Mouse (Mus musculus): Measurements from ENCODE around the gene Snx27. TPM values are rescaled to one million over a fixed set of nuclear protein-coding genes. Genes with fewer than 3 reads are reported as not detected.

The Snx27 gene
- polyA plus RNA-seq, 1 experiment from 2014 or later, result 24.7 TPM

DNA sequence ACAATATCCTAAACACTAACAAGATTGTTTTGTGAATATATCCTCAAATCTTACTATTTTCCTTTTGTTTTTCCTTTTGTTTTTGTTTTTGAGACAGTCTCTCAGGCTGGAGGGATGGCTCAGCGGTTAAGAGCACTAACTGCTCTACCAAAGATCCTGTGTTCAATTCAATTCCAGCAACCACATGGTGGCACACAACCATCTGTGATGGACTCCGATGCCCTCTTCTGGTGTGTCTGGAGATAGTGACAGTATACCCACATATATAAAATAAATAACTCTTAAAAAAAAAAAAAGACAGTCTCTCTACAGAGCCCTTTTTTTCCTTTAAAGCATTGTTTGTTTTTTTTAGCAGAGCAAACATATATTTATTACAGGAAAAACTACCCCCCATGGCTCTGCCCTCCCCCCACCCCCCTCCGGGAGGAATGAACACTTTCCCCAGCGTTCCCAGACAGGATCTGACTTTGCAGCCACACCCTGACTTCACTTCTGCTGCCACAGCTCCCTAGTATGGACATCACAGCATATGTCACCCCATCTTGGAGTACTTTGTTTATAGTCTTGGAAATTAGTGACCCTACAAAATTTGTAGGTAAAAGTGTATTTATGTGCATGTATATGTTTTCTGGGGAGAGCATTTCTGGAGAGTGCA is 18.0 kb downstream of the Snx27 start:
- no peak for ATAC-seq (replicated peaks; ENCODE audit: low FRiP score)
- peaks cover 2% of the 10 kb centered on the region; the same call in 1 of the 2 replicates for H3K4me1 ChIP-seq (replicated peaks; ENCODE audit: control insufficient read depth, insufficient read depth, low read length)
- no peaks in the 10 kb centered on the region for H3K27me3 ChIP-seq (replicated peaks; ENCODE audit: control insufficient read depth, insufficient read depth, low read length)
- no peak overlapping the region for H3K4me3 ChIP-seq (ENCODE audit: low read depth, low read length)
- WGBS, result 75% methylated on average over 4 of the region's 4 CpGs
- H3K36me3 ChIP-seq (ENCODE audit: control insufficient read depth, insufficient read depth, low read length), result peaks cover 2% of the 10 kb centered on the region; the same call in 1 of the 2 replicates
- no peak overlapping the region for H3K9ac ChIP-seq (ENCODE audit: low read depth, low read length)
- no peak overlapping the region for H3K4me2 ChIP-seq
- no peak overlapping the region for H3K27ac ChIP-seq (ENCODE audit: low read depth, low read length)
- H3K9me3 ChIP-seq (ENCODE audit: control insufficient read depth, low read length), result no peaks in the 10 kb centered on the region
- DNase-seq (ENCODE audit: low spot score), result no peak

DNA sequence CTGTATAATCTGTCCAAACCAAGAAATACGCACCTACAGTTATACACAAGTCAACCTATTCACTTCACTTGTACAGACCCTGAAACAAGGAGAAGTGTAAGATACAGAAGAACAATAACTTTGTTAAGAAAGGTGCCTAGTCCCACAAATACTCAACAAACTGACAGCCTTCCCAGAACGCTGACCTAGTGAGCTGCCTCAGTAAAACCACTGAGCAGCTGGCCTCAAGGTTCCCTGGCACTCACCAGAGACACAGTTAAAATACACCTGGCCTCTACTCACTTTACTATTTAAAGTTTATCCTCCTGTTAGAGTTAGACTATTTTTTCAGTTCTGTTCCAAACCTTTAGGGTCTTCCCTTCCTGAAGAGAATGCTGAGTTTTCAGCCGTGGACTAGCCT is 19.4 kb downstream of the Snx27 start:
- Histone ChIP-seq H3K4me1 (replicated peaks; ENCODE audit: control insufficient read depth, insufficient read depth, low read length) (peaks cover 2% of the 10 kb centered on the region; the same call in 1 of the 2 replicates), H3K36me3 (ENCODE audit: control insufficient read depth, insufficient read depth, low read length) (peaks cover 8% of the 10 kb centered on the region; the same call in 1 of the 2 replicates), H3K9me3 (ENCODE audit: control insufficient read depth, low read length) (no peaks in the 10 kb centered on the region), H3K4me2 (no peak overlapping the region), H3K27me3 (replicated peaks; ENCODE audit: control insufficient read depth, insufficient read depth, low read length) (no peaks in the 10 kb centered on the region), H3K9ac (ENCODE audit: low read depth, low read length) (no peak overlapping the region), H3K4me3 (ENCODE audit: low read depth, low read length) (no peak overlapping the region), H3K27ac (ENCODE audit: low read depth, low read length) (no peak overlapping the region)
- ATAC-seq (replicated peaks; ENCODE audit: low FRiP score) (no peak), DNase-seq (ENCODE audit: low spot score) (no peak)
- 71% methylated on average over 3 of the region's 3 CpGs for WGBS

GRCm38 (mm10) chr3:94559931-94560429 is 22.5 kb downstream of the Snx27 start:
- DNase-seq (ENCODE audit: low spot score), result no peak
- H3K27ac ChIP-seq (ENCODE audit: low read depth, low read length), result no peak overlapping the region
- no peaks in the 10 kb centered on the region for H3K9me3 ChIP-seq (ENCODE audit: control insufficient read depth, low read length)
- H3K36me3 ChIP-seq (ENCODE audit: control insufficient read depth, insufficient read depth, low read length), result peaks cover 11% of the 10 kb centered on the region; the same call in 1 of the 2 replicates
- H3K4me3 ChIP-seq (ENCODE audit: low read depth, low read length), result no peak overlapping the region
- no peaks in the 10 kb centered on the region for H3K27me3 ChIP-seq (replicated peaks; ENCODE audit: control insufficient read depth, insufficient read depth, low read length)
- H3K9ac ChIP-seq (ENCODE audit: low read depth, low read length), result no peak overlapping the region
- no peak for ATAC-seq (replicated peaks; ENCODE audit: low FRiP score)
- WGBS, result 80% methylated on average over 5 of the region's 5 CpGs
- H3K4me1 ChIP-seq (replicated peaks; ENCODE audit: control insufficient read depth, insufficient read depth, low read length), result peaks cover 1% of the 10 kb centered on the region; the same call in 1 of the 2 replicates
- no peak overlapping the region for H3K4me2 ChIP-seq

- ATAC-seq (replicated peaks; ENCODE audit: low FRiP score), result no peak
- 71% methylated on average over 2 of the region's 2 CpGs for WGBS
These were observed 33.5 kb downstream of the Snx27 start for GRCm38 (mm10) chr3:94549041-94549440.

GRCm38 (mm10) chr3:94537187-94537586 is 45.3 kb downstream of the Snx27 start:
- Histone ChIP-seq H3K27me3 (replicated peaks; ENCODE audit: control insufficient read depth, insufficient read depth, low read length) (no peaks in the 10 kb centered on the region), H3K27ac (ENCODE audit: low read depth, low read length) (no peak overlapping the region), H3K9ac (ENCODE audit: low read depth, low read length) (no peak overlapping the region), H3K4me2 (no peak overlapping the region), H3K36me3 (ENCODE audit: control insufficient read depth, insufficient read depth, low read length) (no peaks in the 10 kb centered on the region; the same call in 1 of the 2 replicates), H3K4me3 (ENCODE audit: low read depth, low read length) (no peak overlapping the region), H3K9me3 (ENCODE audit: control insufficient read depth, low read length) (no peaks in the 10 kb centered on the region), H3K4me1 (replicated peaks; ENCODE audit: control insufficient read depth, insufficient read depth, low read length) (no peaks in the 10 kb centered on the region)
- no peak for ATAC-seq (replicated peaks; ENCODE audit: low FRiP score)
- DNase-seq (ENCODE audit: low spot score), result no peak
- WGBS, result 92% methylated on average over 3 of the region's 3 CpGs

More at GRCm38 (mm10) chr3:94549041-94549440, 33.5 kb downstream of the Snx27 start:
- no peak overlapping the region for H3K27ac ChIP-seq (ENCODE audit: low read depth, low read length)
- H3K4me3 ChIP-seq (ENCODE audit: low read depth, low read length), result no peak overlapping the region
- H3K4me1 ChIP-seq (replicated peaks; ENCODE audit: control insufficient read depth, insufficient read depth, low read length), result no peaks in the 10 kb centered on the region
- no peaks in the 10 kb centered on the region for H3K27me3 ChIP-seq (replicated peaks; ENCODE audit: control insufficient read depth, insufficient read depth, low read length)
- no peaks in the 10 kb centered on the region for H3K9me3 ChIP-seq (ENCODE audit: control insufficient read depth, low read length)
- DNase-seq (ENCODE audit: low spot score), result no peak
- H3K4me2 ChIP-seq, result no peak overlapping the region
- H3K9ac ChIP-seq (ENCODE audit: low read depth, low read length), result no peak overlapping the region
- H3K36me3 ChIP-seq (ENCODE audit: control insufficient read depth, insufficient read depth, low read length), result no peaks in the 10 kb centered on the region

DNA sequence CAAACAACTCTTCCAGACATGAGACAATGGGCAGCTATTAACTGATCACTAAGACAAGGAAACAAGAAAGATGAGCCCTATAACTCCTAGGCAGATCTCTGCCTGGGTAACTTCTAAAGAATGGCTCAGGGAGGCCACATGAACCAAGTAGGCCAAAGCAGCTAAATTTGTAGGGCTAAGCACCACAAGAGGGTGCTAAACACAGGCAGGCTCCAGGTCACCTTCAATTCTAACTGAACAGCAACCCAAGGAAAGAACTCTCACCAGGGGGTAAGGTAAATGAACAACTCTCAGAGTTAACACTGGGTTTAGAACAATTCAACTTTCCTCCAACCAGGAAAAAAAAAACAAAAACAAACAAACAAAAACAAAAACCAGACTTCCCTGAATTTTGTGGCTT is 48.5 kb downstream of the Snx27 start:
- DNase-seq (ENCODE audit: low spot score) (no peak), ATAC-seq (replicated peaks; ENCODE audit: low FRiP score) (no peak)
- no peak overlapping the region for H3K9ac ChIP-seq (ENCODE audit: low read depth, low read length)
- H3K27me3 ChIP-seq (replicated peaks; ENCODE audit: control insufficient read depth, insufficient read depth, low read length), result no peaks in the 10 kb centered on the region
- H3K4me1 ChIP-seq (replicated peaks; ENCODE audit: control insufficient read depth, insufficient read depth, low read length), result no peaks in the 10 kb centered on the region
- no peaks in the 10 kb centered on the region for H3K9me3 ChIP-seq (ENCODE audit: control insufficient read depth, low read length)
- H3K36me3 ChIP-seq (ENCODE audit: control insufficient read depth, insufficient read depth, low read length), result no peaks in the 10 kb centered on the region; the same call in 1 of the 2 replicates
- H3K4me3 ChIP-seq (ENCODE audit: low read depth, low read length), result no peak overlapping the region
- H3K27ac ChIP-seq (ENCODE audit: low read depth, low read length), result no peak overlapping the region
- H3K4me2 ChIP-seq, result no peak overlapping the region

DNA sequence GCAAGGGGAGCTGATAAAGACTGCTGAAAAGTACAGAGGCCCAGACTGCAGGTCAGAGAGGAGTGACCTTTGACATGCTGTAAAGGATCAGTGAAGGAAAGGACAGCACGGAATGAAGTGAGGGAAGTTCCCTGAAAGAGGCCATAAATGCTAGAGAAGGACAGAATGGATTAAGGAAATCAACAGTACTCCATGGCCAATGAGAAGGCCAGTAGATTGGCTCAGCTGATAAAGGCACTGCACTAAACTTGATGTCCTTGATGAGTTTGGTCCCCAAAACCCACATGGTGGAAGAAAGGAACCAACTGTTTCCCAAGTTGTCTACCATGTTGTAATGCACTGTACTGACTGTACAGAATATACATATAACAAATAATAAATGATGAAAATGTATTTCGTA is 55.8 kb downstream of the Snx27 start:
- no peaks in the 10 kb centered on the region for H3K27me3 ChIP-seq (replicated peaks; ENCODE audit: control insufficient read depth, insufficient read depth, low read length)
- no peak overlapping the region for H3K9ac ChIP-seq (ENCODE audit: low read depth, low read length)
- no peaks in the 10 kb centered on the region for H3K4me1 ChIP-seq (replicated peaks; ENCODE audit: control insufficient read depth, insufficient read depth, low read length)
- no peaks in the 10 kb centered on the region for H3K9me3 ChIP-seq (ENCODE audit: control insufficient read depth, low read length)
- 77% methylated on average over 2 of the region's 2 CpGs for WGBS
- no peak for DNase-seq (ENCODE audit: low spot score)
- H3K36me3 ChIP-seq (ENCODE audit: control insufficient read depth, insufficient read depth, low read length), result no peaks in the 10 kb centered on the region; the same call in 1 of the 2 replicates
- no peak overlapping the region for H3K27ac ChIP-seq (ENCODE audit: low read depth, low read length)
- ATAC-seq (replicated peaks; ENCODE audit: low FRiP score), result no peak
- no peak overlapping the region for H3K4me3 ChIP-seq (ENCODE audit: low read depth, low read length)
- H3K4me2 ChIP-seq, result no peak overlapping the region

DNA sequence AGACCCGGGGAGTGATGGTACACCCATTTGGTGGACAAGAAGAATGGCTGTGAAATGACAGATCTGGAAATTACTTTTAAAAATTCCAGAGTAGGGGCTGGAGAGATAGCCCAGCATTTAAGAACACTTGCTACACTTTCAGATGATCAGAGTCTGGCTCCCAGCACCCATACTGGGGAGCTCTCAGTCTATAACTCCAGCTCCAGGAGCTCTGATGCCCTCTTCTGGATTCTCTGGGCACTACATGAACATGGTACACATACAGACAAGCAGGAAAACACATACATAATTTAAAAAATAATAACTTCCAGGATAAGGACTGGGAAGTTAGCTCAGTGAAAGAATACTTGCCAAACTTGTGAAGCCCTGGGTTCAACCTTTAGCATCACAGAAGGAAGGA is 75.9 kb downstream of the Snx27 start:
- 79% methylated on average over 1 of the region's 1 CpGs for WGBS

DNA sequence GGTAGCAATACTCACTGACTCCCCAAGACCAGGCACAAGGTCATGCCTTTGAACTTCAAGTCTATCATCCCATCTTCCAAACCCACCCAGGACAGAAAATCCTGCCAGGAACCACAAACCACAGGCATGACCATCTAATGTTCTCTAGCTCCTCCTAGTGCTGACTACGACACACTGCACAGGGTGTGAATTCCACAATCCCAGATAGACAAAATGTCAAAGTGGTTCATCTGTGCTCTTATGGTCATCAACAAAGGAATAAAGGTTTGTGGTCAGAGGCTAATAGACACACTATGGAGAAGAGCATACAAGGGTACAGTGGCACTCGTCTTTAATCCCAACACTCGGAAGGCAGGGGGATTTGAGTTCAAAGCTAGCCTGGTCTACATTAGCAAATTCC is 80.3 kb downstream of the Snx27 start:
- Histone ChIP-seq H3K9me3 (ENCODE audit: control insufficient read depth, low read length) (no peaks in the 10 kb centered on the region), H3K27me3 (replicated peaks; ENCODE audit: control insufficient read depth, insufficient read depth, low read length) (no peaks in the 10 kb centered on the region), H3K4me1 (replicated peaks; ENCODE audit: control insufficient read depth, insufficient read depth, low read length) (no peaks in the 10 kb centered on the region), H3K4me2 (no peak overlapping the region), H3K4me3 (ENCODE audit: low read depth, low read length) (no peak overlapping the region), H3K27ac (ENCODE audit: low read depth, low read length) (no peak overlapping the region), H3K9ac (ENCODE audit: low read depth, low read length) (no peak overlapping the region), H3K36me3 (ENCODE audit: control insufficient read depth, insufficient read depth, low read length) (peaks cover 4% of the 10 kb centered on the region; the same call in 1 of the 2 replicates)
- DNase-seq (ENCODE audit: low spot score), result no peak
- ATAC-seq (replicated peaks; ENCODE audit: low FRiP score), result no peak
- 75% methylated on average over 3 of the region's 3 CpGs for WGBS

More for the DNA sequence above, 75.9 kb downstream of the Snx27 start:
- H3K36me3 ChIP-seq (ENCODE audit: control insufficient read depth, insufficient read depth, low read length), result peaks cover 6% of the 10 kb centered on the region; the same call in 1 of the 2 replicates
- no peak overlapping the region for H3K9ac ChIP-seq (ENCODE audit: low read depth, low read length)
- no peak for DNase-seq (ENCODE audit: low spot score)
- no peaks in the 10 kb centered on the region for H3K4me1 ChIP-seq (replicated peaks; ENCODE audit: control insufficient read depth, insufficient read depth, low read length)
- H3K9me3 ChIP-seq (ENCODE audit: control insufficient read depth, low read length), result no peaks in the 10 kb centered on the region
- no peaks in the 10 kb centered on the region for H3K27me3 ChIP-seq (replicated peaks; ENCODE audit: control insufficient read depth, insufficient read depth, low read length)
- no peak overlapping the region for H3K4me3 ChIP-seq (ENCODE audit: low read depth, low read length)
- ATAC-seq (replicated peaks; ENCODE audit: low FRiP score), result no peak
- no peak overlapping the region for H3K27ac ChIP-seq (ENCODE audit: low read depth, low read length)
- H3K4me2 ChIP-seq, result no peak overlapping the region

Measured in liver, embryonic 11.5 days (tissue).